Mouse (Mus musculus): ENCODE measurements at regions not wholly inside any gene's neighbourhood (a gene's known extent, or its start where the extent isn't known, plus 50 kb on each side); places are given as distances from the start of the nearest gene placed in this dataset.

DNA sequence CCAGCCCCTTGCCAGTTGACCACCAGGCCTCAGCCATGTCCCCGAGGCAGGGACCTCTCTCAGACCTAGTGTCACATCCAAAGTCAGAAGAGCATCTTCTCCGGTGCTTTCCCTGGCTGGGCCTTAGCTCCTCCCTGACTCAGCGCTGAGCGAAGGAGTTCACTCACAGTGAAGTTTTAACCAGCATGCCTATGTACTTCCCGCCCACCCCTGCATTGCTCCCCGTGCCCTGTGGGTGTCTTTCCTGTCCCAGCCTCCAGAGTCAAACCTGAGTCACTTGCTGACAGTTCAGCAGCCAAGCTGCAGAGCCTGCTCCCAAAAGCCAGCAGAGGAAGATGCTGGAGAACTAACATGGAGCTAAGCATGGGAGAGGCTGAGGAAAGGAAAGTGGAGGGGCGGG lies 55.6 kb upstream of the Unc5a start:
- DNase-seq (ENCODE audit: low spot score in 2 of 2) = no peak

DNA sequence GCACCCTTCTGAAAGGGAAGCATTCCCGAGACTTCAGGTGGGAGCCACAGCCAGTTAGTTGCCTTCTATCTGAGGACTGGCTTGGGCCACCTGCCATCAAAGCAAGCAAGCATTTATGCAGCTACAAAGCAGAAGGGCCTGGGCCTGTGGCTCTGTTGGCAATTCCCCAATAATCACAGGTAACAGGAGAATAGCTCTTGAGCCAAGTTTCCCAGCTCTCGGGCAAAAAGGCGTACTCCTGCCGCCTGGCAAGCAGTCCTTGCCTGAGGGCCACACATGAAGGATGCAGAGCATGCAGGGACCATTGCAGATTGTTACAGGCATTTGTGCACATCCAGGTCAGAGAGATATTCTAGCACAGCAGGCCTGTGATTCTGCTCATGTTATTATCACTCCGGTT lies 53.2 kb upstream of the Unc5a start:
- no peak for DNase-seq (ENCODE audit: low spot score in 2 of 2)

All from layer of hippocampus, postnatal 14 days (tissue).